Mouse (Mus musculus): Measurements from ENCODE around the gene Angel1. TPM values are rescaled to one million over a fixed set of nuclear protein-coding genes. Genes with fewer than 3 reads are reported as not detected.

Gene Angel1
- polyA plus RNA-seq, 1 experiment from 2014 or later: 10.2 TPM

GRCm38 (mm10) chr12:86668404-86668803 lies 57.9 kb downstream of the Angel1 start:
- Histone ChIP-seq H3K27me3 (no peaks in the 10 kb centered on the region), H3K9ac (no peak overlapping the region), H3K9me3 (replicated peaks) (no peaks in the 10 kb centered on the region), H3K4me1 (no peaks in the 10 kb centered on the region), H3K4me2 (no peak overlapping the region), H3K4me3 (replicated peaks) (no peak overlapping the region), H3K27ac (no peak overlapping the region), H3K36me3 (no peaks in the 10 kb centered on the region)
- 92% methylated on average over 2 of the region's 2 CpGs for WGBS
- ATAC-seq (replicated peaks; ENCODE audit: low FRiP score): no peak

- no peak overlapping the region for H3K4me3 ChIP-seq (replicated peaks)
- H3K4me1 ChIP-seq: no peaks in the 10 kb centered on the region
- H3K27me3 ChIP-seq: no peaks in the 10 kb centered on the region
- no peak overlapping the region for H3K27ac ChIP-seq
- no peak for ATAC-seq (replicated peaks; ENCODE audit: low FRiP score)
- no peaks in the 10 kb centered on the region for H3K9me3 ChIP-seq (replicated peaks)
- H3K4me2 ChIP-seq: no peak overlapping the region
- H3K36me3 ChIP-seq: no peaks in the 10 kb centered on the region
- WGBS: 63% methylated on average over 3 of the region's 3 CpGs
- H3K9ac ChIP-seq: no peak overlapping the region
These were observed 60.6 kb downstream of the Angel1 start for GRCm38 (mm10) chr12:86665656-86666055.

- Histone ChIP-seq H3K4me1 (no peaks in the 10 kb centered on the region), H3K27ac (no peak overlapping the region), H3K4me3 (replicated peaks) (no peak overlapping the region), H3K9me3 (replicated peaks) (no peaks in the 10 kb centered on the region), H3K4me2 (no peak overlapping the region), H3K36me3 (no peaks in the 10 kb centered on the region), H3K27me3 (no peaks in the 10 kb centered on the region), H3K9ac (no peak overlapping the region)
- 85% methylated on average over 2 of the region's 2 CpGs for WGBS
- ATAC-seq (replicated peaks; ENCODE audit: low FRiP score): no peak
These were observed 65.8 kb downstream of the Angel1 start for GRCm38 (mm10) chr12:86660466-86660865.

GRCm38 (mm10) chr12:86659447-86659968 lies 66.8 kb downstream of the Angel1 start:
- H3K4me2 ChIP-seq: no peak overlapping the region
- no peaks in the 10 kb centered on the region for H3K27me3 ChIP-seq
- 0 out of 2 replicates have a peak, but pooled peaks have one; percentile 18 for ATAC-seq (replicated peaks; ENCODE audit: low FRiP score)
- H3K27ac ChIP-seq: peak overlapping the region; percentile 76
- H3K9me3 ChIP-seq (replicated peaks): no peaks in the 10 kb centered on the region
- no peaks in the 10 kb centered on the region for H3K36me3 ChIP-seq
- H3K9ac ChIP-seq: no peak overlapping the region
- WGBS: 39% methylated on average over 6 of the region's 6 CpGs
- no peak overlapping the region for H3K4me3 ChIP-seq (replicated peaks)
- no peaks in the 10 kb centered on the region for H3K4me1 ChIP-seq

GRCm38 (mm10) chr12:86652570-86653041 lies 73.7 kb downstream of the Angel1 start:
- H3K4me3 ChIP-seq (replicated peaks): no peak overlapping the region
- H3K4me1 ChIP-seq: 0 out of 2 replicates have a peak, but pooled peaks cover 2% of the 10 kb centered on the region
- ATAC-seq (replicated peaks; ENCODE audit: low FRiP score): no peak; the same call in 1 of the 2 replicates
- H3K9me3 ChIP-seq (replicated peaks): no peaks in the 10 kb centered on the region
- no peaks in the 10 kb centered on the region for H3K36me3 ChIP-seq
- peak overlapping the region; percentile 61; the same call in 1 of the 2 replicates for H3K27ac ChIP-seq
- no peak overlapping the region for H3K9ac ChIP-seq
- H3K27me3 ChIP-seq: no peaks in the 10 kb centered on the region
- WGBS: 62% methylated on average over 4 of the region's 4 CpGs
- no peak overlapping the region for H3K4me2 ChIP-seq

GRCm38 (mm10) chr12:86651301-86651860 lies 74.9 kb downstream of the Angel1 start:
- WGBS: 89% methylated on average over 8 of the region's 8 CpGs

More at GRCm38 (mm10) chr12:86651301-86651860, 74.9 kb downstream of the Angel1 start:
- no peaks in the 10 kb centered on the region for H3K9me3 ChIP-seq (replicated peaks)
- peaks cover 11% of the 10 kb centered on the region for H3K4me1 ChIP-seq
- H3K27me3 ChIP-seq: no peaks in the 10 kb centered on the region
- H3K9ac ChIP-seq: no peak overlapping the region
- H3K4me2 ChIP-seq: no peak overlapping the region
- no peaks in the 10 kb centered on the region for H3K36me3 ChIP-seq
- no peak overlapping the region for H3K27ac ChIP-seq
- H3K4me3 ChIP-seq (replicated peaks): no peak overlapping the region
- no peak for ATAC-seq (replicated peaks; ENCODE audit: low FRiP score)

Other genes starting within 250 kb of the Angel1 start
- 10.2 and 10.7 TPM in 2 replicates for gene Vash1, start 47.8 kb downstream of the Angel1 start, polyA plus RNA-seq (2015; fragmentation: Nextera tagmentation; extraction: Ambion mirVana)
- gene Lrrc74a, start 7.9 kb upstream of the Angel1 start, polyA plus RNA-seq (2015; fragmentation: Nextera tagmentation; extraction: Ambion mirVana): not detected in 2 replicates
- gene Irf2bpl, start 158.3 kb upstream of the Angel1 start, polyA plus RNA-seq (2015; fragmentation: Nextera tagmentation; extraction: Ambion mirVana): 40.7 and 43.9 TPM in 2 replicates
- gene Cipc, start 220.6 kb upstream of the Angel1 start, polyA plus RNA-seq (2015; fragmentation: Nextera tagmentation; extraction: Ambion mirVana): 20.9 and 22.7 TPM in 2 replicates

Measured in kidney, embryonic 15.5 days (tissue).